Comparison of ENCODE assay signal across 8 mouse cellular contexts in the genomic region with DNA sequence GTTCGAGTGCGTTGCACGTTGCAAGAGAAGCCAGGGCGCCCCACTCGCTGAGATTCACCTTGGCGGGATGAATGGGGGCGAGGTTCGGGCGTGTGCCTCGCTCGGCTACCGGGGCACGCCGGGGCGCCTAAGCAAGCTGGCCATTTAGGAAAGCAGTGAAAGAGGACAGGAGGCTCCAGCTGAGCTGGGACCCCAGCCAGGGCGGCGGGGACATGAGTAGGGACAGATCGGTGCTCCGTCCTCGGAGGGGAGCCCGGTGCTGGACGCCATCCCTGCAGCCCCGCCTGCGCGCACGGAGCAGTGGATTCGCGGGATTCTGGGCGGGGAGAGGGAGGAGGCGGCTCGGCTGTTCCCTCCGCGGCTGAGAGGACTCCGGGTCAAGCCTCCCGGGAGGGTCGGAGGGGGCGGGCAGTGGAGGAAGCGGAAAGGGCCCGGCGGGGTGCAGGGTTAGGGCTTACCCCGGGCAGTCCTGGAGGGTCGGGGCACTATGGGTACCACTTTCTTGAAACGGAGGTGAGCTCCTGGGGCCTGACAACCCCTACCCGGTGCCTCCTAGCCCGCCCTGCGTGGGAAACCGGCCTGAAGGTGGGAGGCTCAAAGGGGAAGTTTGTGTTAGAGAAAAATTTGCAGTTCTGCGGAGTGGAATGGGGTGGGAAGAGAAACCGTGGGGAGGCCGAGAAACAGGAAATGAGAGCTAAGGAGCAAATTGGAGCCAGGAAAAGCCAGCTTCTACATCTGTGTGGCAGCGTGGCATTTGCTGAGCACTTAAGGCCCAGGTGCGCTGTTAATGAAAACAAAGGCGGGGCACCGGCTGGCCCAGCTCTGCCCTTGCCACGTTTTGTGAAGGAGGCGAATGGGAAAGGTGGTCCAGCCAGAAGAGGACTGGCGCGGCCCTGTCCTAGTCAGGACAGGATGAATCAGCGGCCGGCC. TPM values are rescaled to one million over a fixed set of nuclear protein-coding genes. Genes with fewer than 3 reads are reported as not detected.
DNase-seq lines count a peak whose midpoint lies in the region; ATAC-seq and TF ChIP-seq lines count a peak whose summit lies in the region.

No protein-coding gene starts in this region.

- WGBS in forebrain, embryonic 15.5 days, result under 1% methylated on average over 59 of the region's 60 CpGs
- 1% methylated on average over 60 of the region's 60 CpGs for WGBS in lung, adult 2 months

- peak overlapping the region; percentile 94 for H3K9ac ChIP-seq in forebrain, embryonic 15.5 days (replicated peaks)

- H3K4me3 ChIP-seq in E14TG2a.4 (replicated peaks; ENCODE audit: low read length), result peak overlapping the region; percentile 90
- peak overlapping the region; percentile 63 for H3K4me3 ChIP-seq in forebrain, embryonic 15.5 days
- peak overlapping the region; percentile 83 for H3K4me3 ChIP-seq in lung, adult 2 months (replicated peaks; ENCODE audit: extremely low read depth, low read depth, low read length)

- peak overlapping the region; percentile 95 for H3K4me2 ChIP-seq in forebrain, embryonic 15.5 days (replicated peaks)

- peak overlapping the region; percentile 99 for H3K27ac ChIP-seq in forebrain, embryonic 15.5 days (replicated peaks)

- intact Hi-C loops in heart, postnatal 10 days (cut with DNase I), result loop anchor here (5.0 to 10.0 kb wide), 5 partner anchors 109 to 1009 kb away; no protein-coding TSS in a partner anchor

- no peak for TF ChIP-seq POLR2A in lung, adult 2 months (IDR thresholded peaks at IDR 0.05; ENCODE audit: borderline replicate concordance, extremely low read depth, low read depth, low read length)

- H3K27me3 ChIP-seq in E14TG2a.4 (ENCODE audit: insufficient read depth, low read length), result no peaks in the 10 kb centered on the region
- no peaks in the 10 kb centered on the region for H3K27me3 ChIP-seq in forebrain, embryonic 15.5 days

- 0 out of 2 replicates have a peak, but pooled peaks cover under 1% of the 10 kb centered on the region for H3K36me3 ChIP-seq in E14TG2a.4 (ENCODE audit: insufficient read depth, low read length)
- H3K36me3 ChIP-seq in forebrain, embryonic 15.5 days, result no peaks in the 10 kb centered on the region

- peaks cover 10% of the 10 kb centered on the region for H3K9me3 ChIP-seq in E14TG2a.4 (ENCODE audit: low read length)
- H3K9me3 ChIP-seq in forebrain, embryonic 15.5 days, result no peaks in the 10 kb centered on the region

- DNase-seq in heart, postnatal 10 days, result peak; percentile 81 to 86
- peak; percentile 80 to 88 for DNase-seq in kidney, postnatal 4 days
- peak; percentile 75 for DNase-seq in lung, adult 2 months
- peak; percentile 42 for DNase-seq in ovary, postnatal 14 days (ENCODE audit: low spot score)
- DNase-seq in urinary bladder, adult 18-20 months (ENCODE audit: low spot score in 2 of 2), result peak; percentile 28 to 39

- peaks cover 46% of the 10 kb centered on the region for H3K4me1 ChIP-seq in E14TG2a.4 (replicated peaks; ENCODE audit: low read depth, low read length)
- peaks cover 35% of the 10 kb centered on the region for H3K4me1 ChIP-seq in forebrain, embryonic 15.5 days
- peaks cover 3% of the 10 kb centered on the region; the same call in 1 of the 2 replicates for H3K4me1 ChIP-seq in lung, adult 2 months (ENCODE audit: control insufficient read depth, insufficient read depth, low read length)

- no peak for TF ChIP-seq CTCF in E14TG2a.4 (conservative IDR thresholded peaks at IDR 0.05; ENCODE audit: low read length)
- TF ChIP-seq CTCF in lung, adult 2 months (IDR thresholded peaks at IDR 0.05; ENCODE audit: insufficient read depth, low read length), result no peak

- peak; percentile 74 for ATAC-seq in cerebellum, adult (ENCODE audit: insufficient number of reproducible peaks, low FRiP score, low TSS enrichment)
- peak; percentile 61 for ATAC-seq in forebrain, embryonic 15.5 days (replicated peaks)

RNA-seq across cellular contexts. Expression of a gene that starts 1.4 kb away (rescaled TPM):
- polyA plus RNA-seq in forebrain, embryonic 15.5 days (2015; fragmentation: Nextera tagmentation; extraction: Ambion mirVana), result 42.8 and 45.1 TPM in 2 replicates
- total RNA-seq in heart, postnatal 10 days (2021), result 10 to 100 TPM; 15.3 to 17.4 TPM
- 7.6 and 11.1 TPM in 2 replicates for polyA plus RNA-seq in lung, adult 2 months (2012; rRNA removed)

Comparison
In these comparisons a context has a peak if more than half of its experiments do, and no peak if none do; other contexts are left out.
1. Peak in every context shown above with its lines: DNase-seq, ATAC-seq, H3K4me3 ChIP-seq and H3K27ac ChIP-seq.
2. DNase-seq: peak in every context shown above with its lines; median percentile 84 in kidney, postnatal 4 days; 84 in heart, postnatal 10 days; 75 in lung, adult 2 months; 42 in ovary, postnatal 14 days; 34 in urinary bladder, adult 18-20 months.